Mouse (Mus musculus) limb, embryonic 11.5 days (tissue): Measurements from ENCODE around the gene Spag9. TPM values are rescaled to one million over a fixed set of nuclear protein-coding genes. Genes with fewer than 3 reads are reported as not detected.

Experiments
- ATAC-seq: fragments of 200-750 bp; cut with Nextera tagmentation; 2 replicates; pipeline ENCODE4 v1.8.0; 2017; ENCODE audit warnings: low read depth; ENCODE audit not compliant: insufficient number of reproducible peaks, low FRiP score, low TSS enrichment
- DNase-seq: peaks from one replicate; pipeline ENCODE4 v3.0.0-alpha.2; 2015; ENCODE audit warnings: low spot score
- H3K27ac ChIP-seq: fragments of 300-500 bp; sonication (generic); replicated peaks from 2 replicates; pipeline ENCODE4 v1.5.1; 2014; ENCODE audit warnings: low read depth, mild to moderate bottlenecking, low read length
- H3K27me3 ChIP-seq: fragments of 300-500 bp; sonication (generic); 2 replicates; pipeline ENCODE4 v1.6.1; 2014; ENCODE audit warnings: mild to moderate bottlenecking, low read length, mixed read lengths; ENCODE audit not compliant: control insufficient read depth, insufficient read depth
- H3K36me3 ChIP-seq: fragments of 300-500 bp; sonication (generic); 2 replicates; pipeline ENCODE4 v1.6.1; 2014; ENCODE audit warnings: mild to moderate bottlenecking, low read length, moderate library complexity, mixed read lengths; ENCODE audit not compliant: control insufficient read depth, insufficient read depth
- H3K4me1 ChIP-seq: fragments of 300-500 bp; sonication (generic); 2 replicates; pipeline ENCODE4 v1.6.1; 2014; ENCODE audit warnings: low read length, mixed read lengths; ENCODE audit not compliant: control insufficient read depth, insufficient read depth
- H3K4me2 ChIP-seq: fragments of 300-500 bp; sonication (generic); 2 replicates; pipeline ENCODE4 v1.6.1; 2014; ENCODE audit warnings: low read depth, mild to moderate bottlenecking, moderate library complexity; ENCODE audit not compliant: severe bottlenecking
- H3K4me3 ChIP-seq: fragments of 300-500 bp; sonication (generic); 2 replicates; pipeline ENCODE4 v1.5.1; 2014; ENCODE audit warnings: low read depth, low read length
- H3K9ac ChIP-seq: fragments of 300-500 bp; sonication (generic); 2 replicates; pipeline ENCODE4 v1.6.1; 2014; ENCODE audit warnings: mild to moderate bottlenecking, low read length
- H3K9me3 ChIP-seq: fragments of 300-500 bp; sonication (generic); 2 replicates; pipeline ENCODE4 v1.6.1; 2016; ENCODE audit warnings: low read length; ENCODE audit not compliant: control insufficient read depth
- WGBS: fragments of 180-500 bp; shearing (Covaris S2); extraction: QIAGEN DNeasy Blood & Tissue Kit; methylation state at CpG from one replicate; pipeline ENCODE4 v1.1.7; 2014; 5-methylcytosine and 5-hydroxymethylcytosine counted together
- polyA plus RNA-seq: library from polyadenylated mRNA; unstranded; fragments of >200 nt; fragmentation: Nextera tagmentation; extraction: Ambion mirVana; gene quantifications from 2 replicates; pipeline ENCODE4 v1.2.1, GENCODE M21; 2014

Gene Spag9
- polyA plus RNA-seq, 1 experiment from 2014 or later, result 37.0 TPM

- DNase-seq, result no peak
- H3K27me3 ChIP-seq, result no peaks in the 10 kb centered on the region
- no peak overlapping the region for H3K27ac ChIP-seq
- no peak overlapping the region for H3K4me2 ChIP-seq
- 65% methylated on average over 12 of the region's 12 CpGs for WGBS
- H3K4me1 ChIP-seq, result no peaks in the 10 kb centered on the region
- H3K9ac ChIP-seq, result no peak overlapping the region
- H3K36me3 ChIP-seq, result no peaks in the 10 kb centered on the region
- H3K4me3 ChIP-seq, result no peak overlapping the region
- no peak for ATAC-seq
- no peaks in the 10 kb centered on the region for H3K9me3 ChIP-seq
Measured at GRCm38 (mm10) chr11:93988328-93989062, 7.4 kb upstream of the Spag9 start.

GRCm38 (mm10) chr11:93994531-93994930 lies 1.4 kb upstream of the Spag9 start:
- DNase-seq, result no peak
- 71% methylated on average over 5 of the region's 5 CpGs for WGBS
- no peak for ATAC-seq
- no peaks in the 10 kb centered on the region for H3K27me3 ChIP-seq
- peaks cover 5% of the 10 kb centered on the region for H3K4me1 ChIP-seq
- H3K4me3 ChIP-seq, result peak overlapping the region; percentile 77; the same call in 1 of the 2 replicates
- H3K9me3 ChIP-seq, result no peaks in the 10 kb centered on the region
- no peak overlapping the region for H3K27ac ChIP-seq
- no peak overlapping the region for H3K9ac ChIP-seq
- H3K4me2 ChIP-seq, result no peak overlapping the region
- H3K36me3 ChIP-seq, result no peaks in the 10 kb centered on the region

DNA sequence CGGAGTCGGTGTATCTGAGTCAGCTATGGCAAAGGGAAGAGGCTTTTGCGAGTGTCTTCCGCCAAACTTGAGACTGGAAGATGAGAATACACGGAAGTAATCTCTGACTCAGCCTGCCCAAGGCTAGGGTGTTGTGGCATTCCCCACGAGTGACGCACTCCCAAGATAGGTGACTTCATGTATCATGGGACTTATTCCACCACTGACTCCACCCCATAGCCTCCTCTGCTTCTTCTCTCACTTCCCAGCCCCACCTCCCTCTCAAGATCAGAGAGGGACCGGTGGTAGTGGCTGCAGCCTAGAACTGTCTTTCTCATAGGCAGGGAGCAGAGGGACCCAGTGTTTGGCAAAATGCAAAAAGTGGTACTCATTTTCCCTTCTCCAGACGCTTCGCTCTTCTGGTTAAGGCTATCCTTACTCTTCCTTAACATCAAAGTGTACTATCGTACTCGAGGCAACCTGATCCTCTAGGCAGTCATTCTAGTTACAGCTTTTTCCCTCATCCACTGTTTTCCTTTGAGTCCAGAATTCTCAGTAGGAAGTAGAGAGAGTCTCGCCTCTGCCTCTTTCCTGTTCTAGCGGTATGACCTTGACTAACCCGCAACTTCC lies 676 bp upstream of the Spag9 start:
- Histone ChIP-seq H3K27me3 (no peaks in the 10 kb centered on the region), H3K9ac (peak overlapping the region; percentile 67), H3K36me3 (no peaks in the 10 kb centered on the region), H3K4me3 (peak overlapping the region; percentile 77), H3K9me3 (no peaks in the 10 kb centered on the region), H3K4me1 (peaks cover 5% of the 10 kb centered on the region), H3K4me2 (peak overlapping the region; percentile 91), H3K27ac (peak overlapping the region; percentile 81)
- WGBS, result 6% methylated on average over 15 of the region's 15 CpGs
- ATAC-seq, result peak; percentile 53
- peak; percentile 27 for DNase-seq

DNA sequence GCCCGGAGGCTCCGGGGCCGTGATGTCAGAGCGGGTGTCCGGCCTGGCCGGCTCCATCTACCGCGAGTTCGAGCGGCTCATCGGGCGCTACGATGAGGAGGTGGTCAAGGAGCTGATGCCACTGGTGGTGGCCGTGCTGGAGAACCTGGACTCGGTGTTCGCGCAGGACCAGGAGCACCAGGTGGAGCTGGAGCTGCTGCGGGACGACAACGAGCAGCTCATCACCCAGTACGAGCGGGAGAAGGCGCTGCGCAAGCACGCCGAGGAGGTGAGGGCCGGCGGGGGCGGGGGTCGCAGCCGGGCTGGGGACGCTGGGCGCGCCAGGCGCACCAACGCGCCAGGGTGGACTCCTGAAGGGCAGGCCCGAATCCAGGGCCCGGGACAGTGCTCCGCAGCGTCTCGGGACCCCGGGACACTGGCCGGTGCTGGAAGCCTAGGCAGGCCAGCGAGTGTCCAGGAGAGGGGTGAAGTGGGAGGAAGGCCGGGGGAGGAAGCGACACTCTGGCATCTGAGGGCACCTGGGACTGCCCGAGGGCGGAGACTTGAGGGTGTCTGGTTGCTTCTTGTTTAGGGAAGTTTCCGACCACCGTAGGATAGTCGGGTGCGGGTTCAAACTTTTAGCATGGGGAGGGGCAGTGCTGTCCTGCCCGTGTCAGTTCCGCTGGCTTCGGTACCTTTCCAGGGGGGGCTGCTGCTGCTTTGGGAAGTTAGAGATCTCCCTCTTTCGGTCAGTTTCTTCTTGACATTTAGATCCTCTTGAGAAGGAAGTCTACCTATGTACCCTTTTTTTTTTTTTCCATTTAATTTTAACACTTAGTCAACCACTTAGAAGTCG lies 632 bp downstream of the Spag9 start:
- Histone ChIP-seq H3K27me3 (no peaks in the 10 kb centered on the region), H3K4me1 (peaks cover 5% of the 10 kb centered on the region), H3K4me3 (peak overlapping the region; percentile 77), H3K36me3 (no peaks in the 10 kb centered on the region), H3K4me2 (peak overlapping the region; percentile 91), H3K9me3 (no peaks in the 10 kb centered on the region), H3K27ac (peak overlapping the region; percentile 72), H3K9ac (peak overlapping the region; percentile 87)
- WGBS, result under 1% methylated on average over 58 of the region's 58 CpGs
- peak; percentile 60 for ATAC-seq
- DNase-seq, result peak; percentile 75

GRCm38 (mm10) chr11:93997141-93997775 lies 1.4 kb downstream of the Spag9 start:
- no peaks in the 10 kb centered on the region for H3K27me3 ChIP-seq
- H3K27ac ChIP-seq, result no peak overlapping the region
- ATAC-seq (no peak), DNase-seq (no peak)
- no peaks in the 10 kb centered on the region for H3K36me3 ChIP-seq
- H3K4me2 ChIP-seq, result peak overlapping the region; percentile 91
- H3K9ac ChIP-seq, result no peak overlapping the region
- H3K4me3 ChIP-seq, result peak overlapping the region; percentile 77
- no peaks in the 10 kb centered on the region for H3K9me3 ChIP-seq
- 37% methylated on average over 13 of the region's 13 CpGs for WGBS
- H3K4me1 ChIP-seq, result peaks cover 5% of the 10 kb centered on the region

GRCm38 (mm10) chr11:93999276-93999675 lies 3.4 kb downstream of the Spag9 start:
- no peak for ATAC-seq

DNA sequence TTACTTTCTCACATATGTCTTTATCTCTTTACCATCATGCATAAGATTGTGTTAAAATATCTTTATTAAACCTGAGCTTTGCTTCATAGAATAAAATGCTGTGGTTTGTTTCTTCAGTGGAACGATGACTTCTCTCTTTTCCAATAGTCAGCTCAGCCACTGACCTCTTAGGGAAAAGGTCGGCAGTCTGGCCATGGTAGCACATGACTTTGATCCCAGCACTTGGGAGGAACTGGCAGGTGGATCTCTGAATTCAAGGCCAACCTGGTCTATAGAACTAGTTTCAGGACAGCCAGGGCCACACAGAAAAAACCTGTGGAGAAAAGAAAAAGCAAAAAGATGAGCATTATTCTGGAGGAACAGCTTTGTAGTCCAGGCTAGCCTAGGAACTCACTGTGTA lies 7.5 kb downstream of the Spag9 start:
- Histone ChIP-seq H3K4me3 (no peak overlapping the region), H3K9me3 (no peaks in the 10 kb centered on the region), H3K9ac (no peak overlapping the region), H3K4me2 (no peak overlapping the region), H3K36me3 (no peaks in the 10 kb centered on the region), H3K27me3 (no peaks in the 10 kb centered on the region), H3K27ac (no peak overlapping the region), H3K4me1 (no peaks in the 10 kb centered on the region)
- ATAC-seq (no peak), DNase-seq (no peak)
- 91% methylated on average over 2 of the region's 2 CpGs for WGBS

More at GRCm38 (mm10) chr11:93999276-93999675, 3.4 kb downstream of the Spag9 start:
- no peaks in the 10 kb centered on the region for H3K36me3 ChIP-seq
- no peak overlapping the region for H3K9ac ChIP-seq
- H3K4me1 ChIP-seq, result peaks cover 5% of the 10 kb centered on the region
- H3K4me3 ChIP-seq, result no peak overlapping the region
- no peak overlapping the region for H3K27ac ChIP-seq
- no peak for DNase-seq
- H3K4me2 ChIP-seq, result no peak overlapping the region
- no peaks in the 10 kb centered on the region for H3K9me3 ChIP-seq
- no peaks in the 10 kb centered on the region for H3K27me3 ChIP-seq

GRCm38 (mm10) chr11:94019091-94019490 lies 23.2 kb downstream of the Spag9 start:
- Histone ChIP-seq H3K27me3 (no peaks in the 10 kb centered on the region), H3K36me3 (peaks cover 2% of the 10 kb centered on the region; the same call in 1 of the 2 replicates), H3K4me3 (no peak overlapping the region), H3K4me1 (no peaks in the 10 kb centered on the region), H3K4me2 (no peak overlapping the region), H3K9me3 (no peaks in the 10 kb centered on the region), H3K9ac (no peak overlapping the region), H3K27ac (no peak overlapping the region)
- no peak for DNase-seq
- ATAC-seq, result no peak
- WGBS, result 88% methylated on average over 5 of the region's 5 CpGs
